Mouse (Mus musculus): ENCODE data around the gene Gzmk.

GRCm38 (mm10) chr13:113227666-113228463 lies 2.2 kb upstream of the Gzmk start:
- TF ChIP-seq POLR2A (IDR thresholded peaks at IDR 0.05; ENCODE audit: insufficient read depth, low read depth, low read length) (no peak), CTCF (IDR thresholded peaks at IDR 0.05; ENCODE audit: insufficient read depth, low read depth, low read length) (no peak)

Data from olfactory bulb, adult 2 months (tissue).